Mouse (Mus musculus): ENCODE measurements around the gene Prh1.
"Not testable (repeated sequence)": the region's sequence is repeated elsewhere in the genome, so short reads cannot be mapped to it uniquely, and the experiment has no call there.

Gene Prh1

GRCm38 (mm10) chr6:132569509-132569908, at the start of gene Prh1:
Gene Prh1 (plus strand): TSS chr6:132569809.
- DNase-seq (ENCODE audit: low read depth) = not testable (repeated sequence)

GRCm38 (mm10) chr6:132595613-132596012, 26.0 kb downstream of the Prh1 start, which contains the start of gene Prp2:
Gene Prp2 (plus strand): TSS chr6:132595913.
- DNase-seq (ENCODE audit: low read depth) = not testable (repeated sequence)

Measured in c-Kit-positive CD71-positive TER-119-negative erythroid progenitor cells, embryonic 14.5 days (primary cell).